Mouse (Mus musculus) cortical plate, adult 2 months (tissue): ENCODE results near the gene Slc26a1.

Experiments
- CTCF ChIP-seq: fragments of 200-500 bp; IDR thresholded peaks from 2 replicates; pipeline ENCODE4 v1.5.1; 2011; ENCODE audit warnings: mild to moderate bottlenecking, control low read depth, low read length; ENCODE audit not compliant: insufficient read depth; ENCODE audit errors: extremely low read depth
- POLR2A ChIP-seq: fragments of 200-500 bp; IDR thresholded peaks from 2 replicates; pipeline ENCODE4 v1.6.1; 2011; ENCODE audit warnings: mild to moderate bottlenecking, low read length, control low read depth; ENCODE audit not compliant: insufficient read depth; ENCODE audit errors: extremely low read depth

DNA sequence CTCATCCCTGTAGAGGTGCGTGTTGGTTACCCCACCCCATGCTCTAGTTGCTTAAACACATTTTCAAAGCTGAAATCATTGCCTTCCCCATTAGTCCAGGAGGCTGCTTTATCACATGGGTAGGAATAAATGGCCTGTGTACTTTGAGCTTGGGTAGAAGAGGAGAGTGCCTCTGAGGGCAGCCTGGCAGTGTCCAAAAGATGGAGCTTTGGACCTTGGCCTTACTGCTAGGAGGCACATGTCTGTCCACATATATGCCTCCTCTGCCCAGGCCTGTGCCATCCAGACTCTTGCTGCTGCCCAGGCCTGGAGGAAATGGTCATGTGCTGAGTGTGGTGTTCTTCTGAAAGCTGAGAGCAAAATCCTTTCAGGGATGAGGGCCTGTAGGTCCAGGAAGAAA lies 33.0 kb upstream of the Slc26a1 start:
- TF ChIP-seq POLR2A (no peak), CTCF (no peak)
